10 mouse cellular contexts compared by ENCODE assay signal in genomic region chr14:23494496-23494800, GRCm38 (mm10).
DNase-seq lines count a peak whose midpoint lies in the region; ATAC-seq lines count a peak whose summit lies in the region.
"Had no signal": no experiment of that assay in that cellular context is flagged by ENCODE, and none has a peak within 500 bp of the region (broad histone marks: within the 10 kb centered on the region; RNA-seq: fewer than 3 reads in every experiment).

No protein-coding gene starts in this region.

- DNase-seq in kidney, adult 11 months, result peak; percentile 11
- DNase-seq in kidney, adult 8-10 months, result no peak
- DNase-seq in gastrocnemius, adult 18-20 months (ENCODE audit: low spot score), result peak; percentile 81
- DNase-seq in ovary, postnatal 36 days (ENCODE audit: low spot score), result peak; percentile 8
- no peak for DNase-seq in cerebellum, adult 8-10 months
- DNase-seq in B cell, adult 2 months, result no peak
- DNase-seq in right cerebral cortex, postnatal 10 days (ENCODE audit: low spot score in 2 of 2), result no peak

- H3K4me2 ChIP-seq in kidney, embryonic 16.5 days (replicated peaks; ENCODE audit: low read depth, low read length), result no peak overlapping the region

- no peak overlapping the region for H3K9ac ChIP-seq in kidney, embryonic 16.5 days (replicated peaks; ENCODE audit: low read length)

- 0 out of 2 replicates have a peak, but pooled peaks cover 4% of the 10 kb centered on the region for H3K4me1 ChIP-seq in kidney, embryonic 16.5 days (ENCODE audit: insufficient read depth, low read length)

- no peaks in the 10 kb centered on the region for H3K9me3 ChIP-seq in kidney, embryonic 16.5 days (ENCODE audit: low read length)

- 72% methylated on average over 3 of the region's 3 CpGs for WGBS in kidney, embryonic 16.5 days

- H3K27ac ChIP-seq in kidney, embryonic 16.5 days (ENCODE audit: low read length), result peak overlapping the region; percentile 58

- no peak overlapping the region for H3K4me3 ChIP-seq in kidney, embryonic 16.5 days (ENCODE audit: low read length)

- no peak; the same call in 1 of the 2 replicates for ATAC-seq in kidney, embryonic 16.5 days (ENCODE audit: low FRiP score, low TSS enrichment)
- ATAC-seq: forebrain, embryonic 16.5 days had no signal

- H3K36me3 ChIP-seq in kidney, embryonic 16.5 days (ENCODE audit: insufficient read depth, low read length), result no peaks in the 10 kb centered on the region

- H3K27me3 ChIP-seq in kidney, embryonic 16.5 days (ENCODE audit: insufficient read depth, low read length), result no peaks in the 10 kb centered on the region
- H3K27me3 ChIP-seq: CH12.LX had no signal

Comparison
In these comparisons a context has a peak if more than half of its experiments do, and no peak if none do; other contexts are left out.
1. DNase-seq: peak in kidney, adult 11 months (single experiment), gastrocnemius, adult 18-20 months (single experiment) and ovary, postnatal 36 days (single experiment); none in kidney, adult 8-10 months (0 of 2), cerebellum, adult 8-10 months (single experiment), B cell, adult 2 months (0 of 2) and right cerebral cortex, postnatal 10 days (0 of 2).